Mouse (Mus musculus) embryonic fibroblast, embryonic 13.5 days (primary cell): Measurements from ENCODE around the gene Mdh2. TPM values are rescaled to one million over a fixed set of nuclear protein-coding genes. Genes with fewer than 3 reads are reported as not detected.

Experiments used
- H3K27ac ChIP-seq: 2 replicates; pipeline ENCODE4 v1.5.1; 2012; ENCODE audit warnings: low read length, control low read depth, inconsistent platforms; ENCODE audit not compliant: insufficient read depth
- H3K4me1 ChIP-seq: 2 replicates; pipeline ENCODE4 v1.6.1; 2011; ENCODE audit warnings: low read length; ENCODE audit not compliant: control insufficient read depth, insufficient read depth
- H3K4me3 ChIP-seq: 2 replicates; pipeline ENCODE4 v1.5.1; 2011; ENCODE audit warnings: mild to moderate bottlenecking, control low read depth, low read length; ENCODE audit not compliant: insufficient read depth
- CTCF ChIP-seq: IDR thresholded peaks from 2 replicates; pipeline ENCODE4 v1.5.1; 2011; ENCODE audit warnings: mild to moderate bottlenecking, control low read depth, low read length, moderate library complexity, borderline replicate concordance; ENCODE audit not compliant: insufficient read depth
- POLR2A ChIP-seq: IDR thresholded peaks from 2 replicates; pipeline ENCODE4 v1.6.1; 2011; ENCODE audit warnings: low read depth, mild to moderate bottlenecking, control low read depth, low read length, moderate library complexity
- polyA plus RNA-seq: library from polyadenylated mRNA; stranded (reverse); fragments of >200 nt; gene quantifications from 2 replicates; pipeline ENCODE4 v1.2.4, GENCODE M21; 2011; ENCODE audit warnings: low read depth; ENCODE audit not compliant: missing spikeins, insufficient read length

Mdh2 gene
- polyA plus RNA-seq, 1 experiment, result 495 TPM

- no peak overlapping the region for H3K4me3 ChIP-seq
- TF ChIP-seq CTCF (no peak), POLR2A (no peak)
- H3K27ac ChIP-seq, result no peak overlapping the region
- H3K4me1 ChIP-seq, result no peaks in the 10 kb centered on the region
Observed at GRCm38 (mm10) chr5:135772519-135772918, 5.8 kb upstream of the Mdh2 start.

GRCm38 (mm10) chr5:135776546-135776945, 1.7 kb upstream of the Mdh2 start:
- Histone ChIP-seq H3K4me1 (0 out of 2 replicates have a peak, but pooled peaks cover 10% of the 10 kb centered on the region), H3K4me3 (no peak overlapping the region), H3K27ac (no peak overlapping the region)
- TF ChIP-seq CTCF (no peak), POLR2A (no peak)

- peak within 1 kb of the TSS; percentile 92 for H3K4me3 ChIP-seq
- peak within 1 kb of the TSS; percentile 86 for H3K27ac ChIP-seq
- 0 out of 2 replicates have a peak, but pooled peaks cover 10% of the 10 kb centered on the region for H3K4me1 ChIP-seq
- TF ChIP-seq POLR2A (no peak; the same call in 1 of the 2 replicates), CTCF (no peak)
Observed at GRCm38 (mm10) chr5:135777796-135778470, 347 bp upstream of the Mdh2 start, which contains the start of gene Styxl1. Gene Styxl1, minus strand, starts transcription at chr5:135778385.

- no peak overlapping the region for H3K27ac ChIP-seq
- 0 out of 2 replicates have a peak, but pooled peaks cover 10% of the 10 kb centered on the region for H3K4me1 ChIP-seq
- H3K4me3 ChIP-seq, result peak overlapping the region; percentile 92
- TF ChIP-seq CTCF (no peak), POLR2A (no peak)
Observed at GRCm38 (mm10) chr5:135780331-135780730, 2.1 kb downstream of the Mdh2 start.

GRCm38 (mm10) chr5:135782901-135783300, 4.6 kb downstream of the Mdh2 start:
- TF ChIP-seq CTCF (no peak), POLR2A (no peak)
- Histone ChIP-seq H3K4me1 (0 out of 2 replicates have a peak, but pooled peaks cover 10% of the 10 kb centered on the region), H3K4me3 (no peak overlapping the region), H3K27ac (no peak overlapping the region)

- Histone ChIP-seq H3K27ac (no peak overlapping the region), H3K4me3 (no peak overlapping the region), H3K4me1 (no peaks in the 10 kb centered on the region)
- TF ChIP-seq CTCF (peak; percentile 90), POLR2A (no peak)
Observed at GRCm38 (mm10) chr5:135793996-135794858, 15.9 kb downstream of the Mdh2 start.

DNA sequence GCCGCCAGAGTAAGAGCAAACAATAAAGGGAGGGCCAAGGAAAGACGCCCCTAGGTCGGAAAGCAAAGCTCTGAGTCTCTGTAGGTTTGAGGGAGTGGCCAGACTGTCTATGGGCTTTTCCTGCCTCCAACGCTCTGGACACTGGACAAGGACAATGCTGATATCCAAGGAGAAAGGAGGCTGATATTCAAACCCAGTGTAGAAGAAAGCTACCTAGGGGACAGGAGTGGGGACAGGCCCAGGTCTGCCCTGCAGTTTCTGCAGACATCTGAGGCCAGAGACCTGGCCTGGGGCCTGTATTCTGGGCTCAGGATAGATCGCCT, 16.5 kb downstream of the Mdh2 start:
- Histone ChIP-seq H3K4me3 (no peak overlapping the region), H3K4me1 (no peaks in the 10 kb centered on the region), H3K27ac (no peak overlapping the region)
- TF ChIP-seq POLR2A (no peak), CTCF (no peak)

GRCm38 (mm10) chr5:135799746-135800145, 21.5 kb downstream of the Mdh2 start:
- TF ChIP-seq POLR2A (no peak), CTCF (no peak)
- Histone ChIP-seq H3K4me3 (no peak overlapping the region), H3K27ac (no peak overlapping the region), H3K4me1 (no peaks in the 10 kb centered on the region)

GRCm38 (mm10) chr5:135800927-135801326, 22.6 kb downstream of the Mdh2 start:
- no peak for TF ChIP-seq CTCF
- TF ChIP-seq POLR2A, result no peak
- no peak overlapping the region for H3K27ac ChIP-seq

DNA sequence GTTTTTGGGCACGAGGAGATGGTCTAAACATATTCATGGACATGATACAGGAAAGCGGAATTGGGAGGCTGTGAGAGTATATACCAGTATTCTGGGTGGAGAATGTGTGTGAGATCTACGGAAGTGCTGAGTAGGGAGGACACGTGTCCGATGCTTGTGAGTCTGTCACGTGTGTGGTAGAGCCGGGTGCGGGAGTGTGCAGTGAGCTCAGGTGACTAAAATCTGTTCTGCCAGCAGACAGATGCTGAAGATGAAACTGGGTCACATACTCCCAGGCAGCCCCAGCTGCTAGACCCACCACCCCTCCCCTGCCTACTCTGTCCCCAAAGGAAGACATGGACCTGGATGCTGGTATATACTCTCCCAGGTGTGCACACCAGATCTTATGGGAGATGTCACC, 24.4 kb downstream of the Mdh2 start:
- TF ChIP-seq CTCF, result no peak
- no peak for TF ChIP-seq POLR2A
- Histone ChIP-seq H3K4me1 (no peaks in the 10 kb centered on the region), H3K27ac (no peak overlapping the region), H3K4me3 (no peak overlapping the region)

More at GRCm38 (mm10) chr5:135800927-135801326, 22.6 kb downstream of the Mdh2 start:
- Histone ChIP-seq H3K4me1 (no peaks in the 10 kb centered on the region), H3K4me3 (no peak overlapping the region)
